Mouse (Mus musculus) forebrain, embryonic 10.5 days (tissue): ENCODE data around the gene Chrm3. TPM values are rescaled to one million over a fixed set of nuclear protein-coding genes. Genes with fewer than 3 reads are reported as not detected.
"Not testable (repeated sequence)": the region's sequence is repeated elsewhere in the genome, so short reads cannot be mapped to it uniquely, and the experiment has no call there.

Experiments used
- DNase-seq: peaks from one replicate; pipeline ENCODE4 v3.0.0-alpha.2; 2017; ENCODE audit warnings: low spot score; ENCODE audit errors: extremely low spot score
- H3K27ac ChIP-seq: fragments of 300-500 bp; sonication (generic); 2 replicates; pipeline ENCODE4 v1.5.1; 2016; ENCODE audit warnings: mild to moderate bottlenecking
- H3K27me3 ChIP-seq: fragments of 300-500 bp; sonication (generic); 2 replicates; pipeline ENCODE4 v1.6.1; 2016; ENCODE audit warnings: mild to moderate bottlenecking; ENCODE audit not compliant: poor library complexity, severe bottlenecking
- H3K36me3 ChIP-seq: fragments of 300-500 bp; sonication (generic); replicated peaks from 2 replicates; pipeline ENCODE4 v1.6.1; 2016; ENCODE audit warnings: mild to moderate bottlenecking, moderate library complexity
- H3K4me1 ChIP-seq: fragments of 300-500 bp; sonication (generic); 2 replicates; pipeline ENCODE4 v1.6.1; 2016
- H3K4me3 ChIP-seq: fragments of 300-500 bp; sonication (generic); 2 replicates; pipeline ENCODE4 v1.5.1; 2016; ENCODE audit warnings: mild to moderate bottlenecking, moderate library complexity
- H3K9me3 ChIP-seq: fragments of 300-500 bp; sonication (generic); 2 replicates; pipeline ENCODE4 v1.6.1; 2016; ENCODE audit warnings: mild to moderate bottlenecking, moderate library complexity
- WGBS: fragments of 180-500 bp; shearing (Covaris S2); methylation state at CpG from one replicate; pipeline ENCODE4 v1.1.7; 2016; 5-methylcytosine and 5-hydroxymethylcytosine counted together
- polyA plus RNA-seq: library from polyadenylated mRNA; unstranded; fragments of >200 nt; fragmentation: Nextera tagmentation; extraction: Ambion mirVana; gene quantifications from 2 replicates; pipeline ENCODE4 v1.2.1, GENCODE M21; 2016

Gene Chrm3
- polyA plus RNA-seq = not detected in 2 replicates

DNA sequence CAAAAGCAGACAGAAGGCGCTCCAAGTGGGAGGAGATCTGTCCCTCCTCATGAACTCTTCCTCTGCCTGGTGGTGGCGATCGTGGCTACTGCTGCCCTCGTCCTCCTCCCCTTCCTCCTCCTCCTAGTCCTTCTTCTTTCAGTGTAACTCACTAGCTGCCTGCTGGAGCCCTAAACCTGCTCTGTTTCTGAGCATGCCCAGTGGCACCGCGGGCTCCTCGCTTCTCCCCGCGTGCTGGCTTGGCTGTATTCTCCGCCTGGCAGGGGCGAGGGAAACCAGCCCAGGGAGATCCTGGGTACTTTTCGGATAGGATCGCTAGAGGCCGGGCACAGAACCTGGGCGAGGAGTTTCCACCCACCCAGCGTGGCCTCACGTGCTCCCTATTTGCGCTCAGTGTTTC is at the start of gene Chrm3:
Gene Chrm3, minus strand, starts transcription at position 71 of the 400 bp plus-strand sequence.
- H3K4me3 ChIP-seq = peak within 1 kb of the TSS; percentile 65
- peaks cover 22% of the 10 kb centered on the region for H3K4me1 ChIP-seq
- H3K27ac ChIP-seq = 0 out of 2 replicates have a peak within 1 kb of the TSS, but pooled peaks have one; percentile 56
- H3K36me3 ChIP-seq = no peaks in the 10 kb centered on the region
- 1% methylated on average over 18 of the region's 18 CpGs for WGBS
- peaks cover 58% of the 10 kb centered on the region for H3K27me3 ChIP-seq
- peak; percentile 63 for DNase-seq
- no peaks in the 10 kb centered on the region for H3K9me3 ChIP-seq

DNA sequence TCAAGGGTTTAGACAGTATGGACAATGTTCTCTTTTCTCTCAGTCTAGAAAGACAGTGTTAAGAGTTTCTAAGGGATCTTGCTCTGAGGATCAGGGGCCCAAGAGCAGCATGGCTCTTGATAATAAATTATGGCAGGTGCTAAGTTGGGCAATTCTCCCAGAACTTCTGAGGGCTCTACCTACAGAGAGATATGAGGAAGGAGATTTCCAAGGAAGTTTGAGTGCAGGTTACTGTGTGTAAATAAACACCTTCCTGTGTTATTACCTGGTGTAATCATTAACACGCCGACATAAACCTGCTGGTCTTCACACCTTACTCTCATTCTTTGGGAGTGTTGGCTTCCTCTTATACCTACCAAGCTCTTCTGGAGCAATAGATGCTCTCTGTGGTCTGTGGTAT is 33.7 kb upstream of the Chrm3 start:
- no peaks in the 10 kb centered on the region for H3K36me3 ChIP-seq
- H3K4me3 ChIP-seq = no peak overlapping the region
- no peaks in the 10 kb centered on the region for H3K4me1 ChIP-seq
- H3K27me3 ChIP-seq = no peaks in the 10 kb centered on the region
- no peaks in the 10 kb centered on the region for H3K9me3 ChIP-seq
- no peak for DNase-seq
- H3K27ac ChIP-seq = no peak overlapping the region
- WGBS = 90% methylated on average over 2 of the region's 2 CpGs

DNA sequence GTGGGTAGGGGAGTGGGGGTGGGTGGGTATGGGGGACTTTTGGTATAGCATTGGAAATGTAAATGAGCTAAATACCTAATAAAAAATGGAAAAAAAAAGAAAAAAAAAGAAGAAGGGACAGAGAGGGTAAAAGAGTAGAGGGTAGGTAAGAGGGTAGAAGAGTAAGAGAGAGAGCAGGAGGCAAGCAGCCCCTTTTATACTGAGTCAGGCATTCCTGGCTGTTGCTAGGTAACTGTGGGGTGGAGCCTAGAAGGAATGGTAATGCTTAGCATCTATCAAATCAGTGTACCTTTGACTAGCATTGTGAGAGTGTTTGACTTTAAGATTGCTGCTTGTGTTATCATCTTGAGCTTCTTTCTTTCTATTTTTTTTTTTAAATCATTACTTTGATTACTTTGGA is 14.8 kb upstream of the Chrm3 start:
- not testable (repeated sequence) for H3K36me3 ChIP-seq, H3K4me3 ChIP-seq, H3K9me3 ChIP-seq, DNase-seq, H3K4me1 ChIP-seq, H3K27me3 ChIP-seq, H3K27ac ChIP-seq

DNA sequence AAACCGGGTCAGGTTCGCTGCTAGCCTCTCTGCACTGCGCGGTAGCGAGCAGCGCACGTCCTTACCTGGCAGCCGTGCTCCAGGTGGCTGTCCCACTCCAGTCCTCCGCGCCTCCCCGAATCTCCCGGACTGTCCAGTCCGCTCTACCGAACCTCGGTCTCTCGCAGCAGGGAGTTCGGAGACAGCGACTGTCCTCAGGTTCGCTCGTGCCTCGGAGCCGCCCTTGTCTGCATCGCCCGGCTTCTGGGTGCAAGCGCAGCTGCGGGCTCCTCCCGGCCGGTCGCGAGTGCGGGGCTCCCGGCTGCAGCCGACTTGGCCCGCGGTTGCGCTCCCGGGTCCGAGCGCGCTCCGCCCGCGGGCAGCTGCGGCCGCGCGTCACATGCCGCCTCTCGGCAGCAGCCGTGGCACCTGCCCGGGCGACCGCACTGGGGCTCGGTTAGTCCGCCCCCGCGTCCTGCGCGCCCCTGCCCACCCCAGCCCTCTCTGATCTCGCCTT is 400 bp downstream of the Chrm3 start:
- DNase-seq = peak; percentile 49
- Histone ChIP-seq H3K9me3 (no peaks in the 10 kb centered on the region), H3K27ac (0 out of 2 replicates have a peak overlapping the region, but pooled peaks have one; percentile 56), H3K36me3 (no peaks in the 10 kb centered on the region), H3K27me3 (peaks cover 58% of the 10 kb centered on the region), H3K4me3 (peak overlapping the region; percentile 65), H3K4me1 (peaks cover 22% of the 10 kb centered on the region)
- WGBS = under 1% methylated on average over 58 of the region's 60 CpGs

DNA sequence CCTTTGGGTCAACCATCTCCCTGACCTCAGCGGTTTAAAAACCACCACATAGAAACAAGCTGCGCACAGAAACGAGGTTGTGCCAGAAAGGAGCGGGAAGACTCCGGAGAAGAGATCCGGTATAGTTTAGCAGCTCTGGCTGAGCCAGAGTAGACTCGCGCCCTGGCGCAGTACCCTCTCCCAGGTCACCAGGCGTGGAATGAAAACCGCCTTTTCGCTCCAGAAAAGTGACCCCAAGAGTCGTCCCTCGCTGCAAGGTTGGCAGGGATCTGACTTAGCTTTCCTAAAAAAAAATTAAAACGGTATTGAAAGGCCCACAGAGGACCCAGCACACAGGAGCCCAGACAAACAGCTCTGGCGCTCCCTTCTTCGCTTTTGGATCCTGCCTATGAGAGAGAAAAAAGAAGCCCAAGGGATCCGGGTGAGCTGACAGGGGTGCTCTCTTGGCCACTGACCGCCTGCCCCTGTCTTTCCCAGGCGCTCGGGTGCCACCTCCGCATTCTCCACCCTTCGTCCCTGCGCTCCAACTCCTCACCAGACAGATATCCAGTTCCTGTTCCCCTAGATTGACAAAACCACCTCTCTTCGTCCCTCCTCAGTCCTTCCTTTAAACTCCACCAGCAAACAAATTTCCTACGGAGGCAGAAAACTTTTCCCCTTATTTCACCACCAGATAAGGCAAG is 990 bp downstream of the Chrm3 start:
- Histone ChIP-seq H3K9me3 (no peaks in the 10 kb centered on the region), H3K36me3 (no peaks in the 10 kb centered on the region), H3K4me1 (peaks cover 22% of the 10 kb centered on the region), H3K27ac (no peak overlapping the region), H3K4me3 (peak overlapping the region; percentile 65), H3K27me3 (peaks cover 58% of the 10 kb centered on the region)
- peak; percentile 24 for DNase-seq
- 2% methylated on average over 26 of the region's 26 CpGs for WGBS

DNA sequence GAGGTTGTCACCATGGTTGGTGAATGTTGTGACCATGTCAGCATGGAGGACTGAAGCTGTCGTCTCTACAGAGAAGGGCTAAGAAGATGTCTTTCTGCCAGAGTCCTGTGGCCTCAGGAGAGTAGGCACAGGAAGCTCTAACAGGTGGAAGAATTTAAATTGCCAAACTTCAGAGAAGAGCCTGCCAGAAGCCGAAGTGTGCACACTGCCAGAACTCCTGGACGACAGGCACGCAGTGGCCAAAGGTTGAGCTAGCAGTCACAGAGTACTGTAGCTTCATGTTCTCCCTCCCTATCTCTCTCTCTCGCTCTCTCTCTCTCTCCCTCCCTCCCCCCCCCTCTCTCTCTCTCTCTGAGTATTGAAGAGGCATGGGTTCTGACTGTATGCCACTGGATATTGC is 4.9 kb downstream of the Chrm3 start:
- H3K36me3 ChIP-seq = no peaks in the 10 kb centered on the region

DNA sequence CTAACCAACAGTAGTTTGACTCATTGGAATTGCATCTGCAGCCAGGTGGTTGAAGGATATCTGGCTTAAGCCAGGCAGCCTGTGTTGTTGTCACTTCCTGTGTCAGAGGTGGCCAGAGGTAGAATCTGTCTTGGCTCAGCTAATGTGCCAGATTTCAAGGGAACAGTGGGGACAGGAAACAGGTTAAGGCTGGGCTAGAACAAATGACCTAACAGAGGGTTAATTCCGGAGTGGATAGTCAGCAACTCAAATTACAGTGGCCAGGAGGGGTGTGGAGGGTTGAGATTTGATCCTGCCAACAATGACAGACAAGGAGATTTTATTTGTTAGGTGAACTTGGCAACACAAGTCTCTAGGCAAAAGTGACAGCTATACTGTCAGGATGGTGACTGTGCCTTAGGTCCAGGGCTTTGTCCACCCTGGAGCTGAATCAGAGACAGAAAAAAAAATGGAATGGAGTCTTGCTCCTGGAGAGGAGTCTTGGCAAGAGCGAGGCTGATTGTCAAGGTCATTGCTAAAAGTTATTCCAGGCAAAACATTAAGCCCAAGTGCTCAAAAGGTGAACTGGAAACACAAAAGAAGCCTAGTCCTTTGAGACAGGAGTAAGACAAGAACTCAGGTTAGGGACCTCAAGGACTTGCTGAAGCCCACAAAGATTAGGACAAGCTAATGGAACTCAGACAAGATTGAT is 5.6 kb downstream of the Chrm3 start:
- no peak overlapping the region for H3K4me3 ChIP-seq
- H3K27ac ChIP-seq = no peak overlapping the region
- DNase-seq = no peak
- H3K4me1 ChIP-seq = peaks cover 8% of the 10 kb centered on the region; the same call in 1 of the 2 replicates
- WGBS = 75% methylated on average over 2 of the region's 2 CpGs
- H3K36me3 ChIP-seq = no peaks in the 10 kb centered on the region
- H3K27me3 ChIP-seq = peaks cover 26% of the 10 kb centered on the region
- no peaks in the 10 kb centered on the region for H3K9me3 ChIP-seq

More for the DNA sequence above, 4.9 kb downstream of the Chrm3 start:
- Histone ChIP-seq H3K4me3 (no peak overlapping the region), H3K27ac (no peak overlapping the region), H3K27me3 (peaks cover 34% of the 10 kb centered on the region), H3K9me3 (no peaks in the 10 kb centered on the region), H3K4me1 (peaks cover 15% of the 10 kb centered on the region)
- 83% methylated on average over 5 of the region's 5 CpGs for WGBS
- DNase-seq = no peak

DNA sequence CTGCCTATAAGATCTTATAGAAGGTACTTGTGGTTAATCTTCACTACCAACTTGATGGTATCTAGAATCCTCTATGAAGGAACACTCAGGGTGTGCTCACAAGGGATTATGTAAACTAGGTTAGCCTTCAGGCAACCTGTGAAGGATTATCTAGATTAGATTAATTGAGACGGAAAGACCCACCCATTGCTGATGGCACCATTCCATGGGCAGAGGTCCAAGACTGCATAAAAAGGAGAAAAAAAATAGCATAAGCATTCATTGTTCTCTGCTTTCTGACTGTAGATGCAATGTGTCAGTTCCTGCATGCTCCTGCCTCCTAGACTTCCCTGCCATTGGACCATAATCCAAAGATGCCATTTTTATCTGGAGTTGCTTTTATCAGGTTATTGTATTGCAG is 8.5 kb downstream of the Chrm3 start:
- H3K27ac ChIP-seq = no peak overlapping the region
- H3K4me1 ChIP-seq = no peaks in the 10 kb centered on the region
- no peak for DNase-seq
- no peaks in the 10 kb centered on the region for H3K36me3 ChIP-seq
- H3K9me3 ChIP-seq = no peaks in the 10 kb centered on the region
- H3K27me3 ChIP-seq = 0 out of 2 replicates have a peak, but pooled peaks cover 3% of the 10 kb centered on the region
- H3K4me3 ChIP-seq = no peak overlapping the region
- 78% methylated on average over 1 of the region's 1 CpGs for WGBS

DNA sequence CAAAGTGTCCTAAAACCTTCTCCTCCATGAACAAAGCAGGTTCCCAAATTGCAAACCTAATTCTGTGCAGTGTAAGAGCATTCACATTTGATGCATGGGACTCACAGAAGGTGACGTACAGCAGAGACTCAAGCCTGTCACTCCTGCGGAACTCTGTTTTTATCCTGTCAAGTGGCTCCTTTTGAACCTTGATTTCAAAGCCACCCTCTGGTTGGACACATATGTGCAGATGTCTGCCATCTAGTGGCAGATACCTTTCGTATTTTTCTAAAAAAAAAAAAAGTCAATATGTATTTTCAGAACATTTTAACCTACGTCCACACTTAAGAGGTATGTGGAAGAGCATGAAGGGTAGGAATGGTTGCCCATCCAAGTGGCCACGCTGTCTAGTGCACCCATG is 16.3 kb downstream of the Chrm3 start:
- 72% methylated on average over 5 of the region's 5 CpGs for WGBS
- Histone ChIP-seq H3K4me3 (no peak overlapping the region), H3K9me3 (no peaks in the 10 kb centered on the region), H3K27ac (no peak overlapping the region), H3K36me3 (no peaks in the 10 kb centered on the region), H3K27me3 (no peaks in the 10 kb centered on the region), H3K4me1 (no peaks in the 10 kb centered on the region)
- DNase-seq = no peak

DNA sequence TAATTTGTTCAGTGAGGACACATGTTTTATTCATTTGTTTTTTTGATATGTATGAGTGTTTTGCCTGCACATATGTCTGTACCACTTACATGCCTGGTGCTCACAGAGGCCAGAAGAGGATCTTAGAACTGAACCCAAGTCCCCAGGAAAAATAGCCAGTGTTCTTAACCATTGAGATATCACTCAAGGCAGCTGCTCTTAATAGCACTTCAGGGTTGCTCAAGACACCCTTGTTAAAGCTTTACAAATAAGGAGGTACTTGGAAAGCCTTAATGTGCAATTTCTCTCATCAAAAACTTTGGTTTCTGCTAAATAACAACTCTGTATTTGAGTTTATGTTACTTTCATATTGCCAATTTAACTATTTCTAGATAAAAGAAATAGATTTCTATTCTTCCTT is 25.1 kb downstream of the Chrm3 start:
- Histone ChIP-seq H3K27me3 (no peaks in the 10 kb centered on the region), H3K4me1 (no peaks in the 10 kb centered on the region), H3K36me3 (no peaks in the 10 kb centered on the region), H3K27ac (no peak overlapping the region), H3K9me3 (no peaks in the 10 kb centered on the region), H3K4me3 (no peak overlapping the region)
- no peak for DNase-seq

DNA sequence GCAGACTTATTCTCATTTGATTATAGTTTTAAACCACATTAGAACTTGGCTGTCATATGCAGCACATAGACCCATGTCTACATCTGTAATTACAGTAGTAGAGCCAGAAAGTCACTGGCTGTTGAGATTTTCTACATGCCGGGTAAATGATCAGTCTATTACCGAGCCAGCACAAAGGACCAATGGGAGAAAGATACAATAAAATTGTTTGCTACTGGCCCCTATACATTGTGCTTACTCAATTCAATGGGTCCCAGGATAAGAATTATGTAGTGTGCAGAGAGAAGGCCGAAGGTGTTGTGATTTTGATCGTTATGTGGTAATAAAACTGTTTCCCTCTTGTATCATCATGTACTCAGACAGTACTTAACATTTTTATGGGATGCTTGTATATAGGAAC is 27.9 kb downstream of the Chrm3 start:
- no peaks in the 10 kb centered on the region for H3K9me3 ChIP-seq
- no peaks in the 10 kb centered on the region for H3K4me1 ChIP-seq
- H3K4me3 ChIP-seq = no peak overlapping the region
- no peaks in the 10 kb centered on the region for H3K36me3 ChIP-seq
- no peak for DNase-seq
- no peaks in the 10 kb centered on the region for H3K27me3 ChIP-seq
- no peak overlapping the region for H3K27ac ChIP-seq
- 92% methylated on average over 4 of the region's 4 CpGs for WGBS

DNA sequence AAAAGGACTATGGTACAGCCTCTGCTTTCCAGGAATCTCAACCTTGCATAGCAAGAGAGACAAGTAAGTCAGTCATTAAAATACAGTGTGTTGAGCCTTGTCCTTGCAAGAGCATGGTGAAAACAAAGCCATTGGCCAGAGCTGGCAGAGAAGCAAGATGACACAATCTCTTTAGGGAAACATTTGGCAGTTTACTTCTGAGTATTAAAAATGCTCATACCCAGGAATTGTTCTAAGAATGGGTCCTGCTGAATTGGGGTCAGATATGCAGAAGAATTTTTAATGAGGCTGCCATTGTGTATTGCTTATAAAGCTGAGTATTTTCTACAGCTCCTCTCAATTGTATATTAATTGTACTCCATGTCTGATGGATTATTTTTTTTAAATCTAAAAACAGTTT is 50.8 kb downstream of the Chrm3 start:
- Histone ChIP-seq H3K27ac (no peak overlapping the region), H3K36me3 (no peaks in the 10 kb centered on the region), H3K4me1 (no peaks in the 10 kb centered on the region), H3K27me3 (no peaks in the 10 kb centered on the region), H3K9me3 (no peaks in the 10 kb centered on the region), H3K4me3 (no peak overlapping the region)
- no peak for DNase-seq

DNA sequence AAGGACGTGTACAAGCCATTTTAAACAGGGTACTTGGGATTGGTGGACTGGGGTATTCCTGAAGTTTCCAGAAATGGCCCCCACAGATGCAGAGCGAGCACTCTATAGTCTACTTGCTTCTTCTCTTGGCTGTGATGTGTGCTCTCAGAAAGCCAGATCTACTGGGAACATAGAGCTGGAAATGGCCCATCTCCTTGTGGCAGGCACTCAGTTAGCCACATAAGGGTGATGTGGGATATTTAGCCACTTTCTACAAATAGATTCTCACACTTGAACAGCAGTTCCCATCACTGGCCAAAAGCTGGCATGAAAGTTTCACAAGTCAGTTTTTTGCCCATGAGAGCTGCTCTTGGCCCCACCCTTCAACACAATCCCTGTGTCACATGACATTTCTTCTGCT is 65.5 kb downstream of the Chrm3 start:
- Histone ChIP-seq H3K27ac (no peak overlapping the region), H3K4me3 (no peak overlapping the region), H3K36me3 (no peaks in the 10 kb centered on the region), H3K9me3 (no peaks in the 10 kb centered on the region), H3K27me3 (no peaks in the 10 kb centered on the region), H3K4me1 (no peaks in the 10 kb centered on the region)
- 78% methylated on average over 2 of the region's 2 CpGs for WGBS
- no peak for DNase-seq
